Mouse (Mus musculus) myocyte (in vitro differentiated cells): Measurements from ENCODE around the gene Tcf7l1. TPM values are rescaled to one million over a fixed set of nuclear protein-coding genes. Genes with fewer than 3 reads are reported as not detected.
A peak's percentile ranks its signal among the peaks of the same experiment; 100 is the strongest.

Source experiments
- H3K27me3 ChIP-seq: one replicate; pipeline ENCODE4 v1.6.1; 2011; ENCODE audit not compliant: control insufficient read depth, insufficient read depth, insufficient read length
- H3K36me3 ChIP-seq: one replicate; pipeline ENCODE4 v1.6.1; 2011; ENCODE audit not compliant: control insufficient read depth, insufficient read depth
- H3K4me2 ChIP-seq: one replicate; pipeline ENCODE4 v1.6.1; 2011; ENCODE audit warnings: low read depth, control low read depth
- H3K4me3 ChIP-seq: one replicate; pipeline ENCODE4 v1.5.1; 2011; ENCODE audit warnings: mild to moderate bottlenecking, control low read depth, moderate library complexity
- H3K79me2 ChIP-seq: one replicate; pipeline ENCODE4 v1.6.1; 2011; ENCODE audit not compliant: control insufficient read depth, insufficient read depth
- H3ac ChIP-seq: one replicate; pipeline ENCODE4 v1.6.1; 2011; ENCODE audit not compliant: control insufficient read depth, insufficient read length
- CEBPB ChIP-seq: IDR thresholded peaks from 2 replicates; pipeline ENCODE4 v1.6.1; 2011; ENCODE audit warnings: mild to moderate bottlenecking, moderate library complexity; ENCODE audit not compliant: poor library complexity, insufficient read depth, severe bottlenecking
- E2F4 ChIP-seq: IDR thresholded peaks from one replicate; pipeline ENCODE4 v1.6.1; 2011; ENCODE audit warnings: mild to moderate bottlenecking, control low read depth, moderate library complexity; ENCODE audit not compliant: insufficient read depth
- MAX ChIP-seq: IDR thresholded peaks from one replicate; pipeline ENCODE4 v1.6.1; 2011; ENCODE audit warnings: low read depth, mild to moderate bottlenecking, control low read depth
- MYOD1 ChIP-seq, 3 experiments: IDR thresholded peaks; one replicate each; pipeline ENCODE4 v1.6.1; 2011; ENCODE audit warnings: control low read depth in 2 of 3, low read depth in 2 of 3, mild to moderate bottlenecking in 2 of 3, moderate library complexity in 1 of 3; ENCODE audit not compliant: insufficient read length in 2 of 3, control insufficient read depth in 1 of 3
- MYOG ChIP-seq, 3 experiments: IDR thresholded peaks; one replicate each; pipeline ENCODE4 v1.6.1; 2011; ENCODE audit warnings: control low read depth in 2 of 3, low read depth in 2 of 3, mild to moderate bottlenecking in 2 of 3; ENCODE audit not compliant: insufficient read length in 2 of 3, control insufficient read depth in 1 of 3, insufficient read depth in 1 of 3
- POLR2A ChIP-seq: IDR thresholded peaks from one replicate; pipeline ENCODE4 v1.6.1; 2011; ENCODE audit warnings: low read depth, mild to moderate bottlenecking, control low read depth, moderate library complexity; ENCODE audit not compliant: insufficient read length
- POLR2AphosphoS2 ChIP-seq: IDR thresholded peaks from one replicate; pipeline ENCODE4 v1.6.1; 2011; ENCODE audit warnings: low read depth, control low read depth; ENCODE audit not compliant: insufficient read length
- REST ChIP-seq: IDR thresholded peaks from one replicate; pipeline ENCODE4 v1.6.1; 2011; ENCODE audit warnings: mild to moderate bottlenecking, control low read depth, moderate library complexity; ENCODE audit not compliant: insufficient read depth, insufficient read length
- SRF ChIP-seq: IDR thresholded peaks from one replicate; pipeline ENCODE4 v1.6.1; 2011; ENCODE audit warnings: low read depth; ENCODE audit not compliant: control insufficient read depth, insufficient read length
- TCF12 ChIP-seq: IDR thresholded peaks from one replicate; pipeline ENCODE4 v1.6.1; 2011; ENCODE audit warnings: mild to moderate bottlenecking, control low read depth; ENCODE audit not compliant: poor library complexity, insufficient read depth, severe bottlenecking
- TCF3 ChIP-seq: IDR thresholded peaks from one replicate; pipeline ENCODE4 v1.6.1; 2011; ENCODE audit warnings: low read depth, control low read depth; ENCODE audit not compliant: insufficient read length
- USF1 ChIP-seq: IDR thresholded peaks from one replicate; pipeline ENCODE4 v1.6.1; 2011; ENCODE audit warnings: low read depth, mild to moderate bottlenecking, control low read depth, moderate library complexity
- polyA plus RNA-seq: library from polyadenylated mRNA; unstranded; fragments of >200 nt; fragmentation: generic; extraction: Trizol; gene quantifications from one replicate; pipeline ENCODE4 v1.2.1, GENCODE M21; 2012; ENCODE audit warnings: missing spikeins

Gene Tcf7l1
- polyA plus RNA-seq, 1 experiment: 13.3 TPM

- TF ChIP-seq POLR2A (no peak), MAX (no peak), E2F4 (no peak), SRF (no peak), USF1 (no peak), CEBPB (no peak), TCF3 (no peak), MYOD1 (IDR thresholded peaks at IDR 0.05; ENCODE audit: control insufficient read depth in 1 of 3, insufficient read length in 2 of 3, low read depth in 2 of 3) (no peak), REST (no peak), TCF12 (no peak), POLR2AphosphoS2 (no peak), MYOG (IDR thresholded peaks at IDR 0.05; ENCODE audit: control insufficient read depth in 1 of 3, insufficient read depth in 1 of 3, insufficient read length in 2 of 3, low read depth in 2 of 3) (no peak)
- Histone ChIP-seq H3K36me3 (no peaks in the 10 kb centered on the region), H3ac (no peak overlapping the region), H3K27me3 (no peaks in the 10 kb centered on the region), H3K79me2 (peaks cover 29% of the 10 kb centered on the region), H3K4me3 (no peak overlapping the region), H3K4me2 (no peak overlapping the region)
Observed at GRCm38 (mm10) chr6:72730560-72730849, 58.5 kb downstream of the Tcf7l1 start.

- Histone ChIP-seq H3ac (no peak overlapping the region), H3K36me3 (no peaks in the 10 kb centered on the region), H3K4me3 (no peak overlapping the region), H3K79me2 (peaks cover 35% of the 10 kb centered on the region), H3K27me3 (no peaks in the 10 kb centered on the region), H3K4me2 (no peak overlapping the region)
- TF ChIP-seq MAX (no peak), CEBPB (no peak), SRF (no peak), POLR2A (no peak), USF1 (no peak), TCF12 (no peak), REST (no peak), MYOG (IDR thresholded peaks at IDR 0.05; ENCODE audit: control insufficient read depth in 1 of 3, insufficient read depth in 1 of 3, insufficient read length in 2 of 3, low read depth in 2 of 3) (no peak), E2F4 (no peak), POLR2AphosphoS2 (no peak), MYOD1 (IDR thresholded peaks at IDR 0.05; ENCODE audit: control insufficient read depth in 1 of 3, insufficient read length in 2 of 3, low read depth in 2 of 3) (no peak), TCF3 (no peak)
Observed at GRCm38 (mm10) chr6:72729831-72730559, 59.1 kb downstream of the Tcf7l1 start.

GRCm38 (mm10) chr6:72727826-72728225, 61.2 kb downstream of the Tcf7l1 start:
- H3K4me3 ChIP-seq: no peak overlapping the region
- no peak overlapping the region for H3ac ChIP-seq
- H3K79me2 ChIP-seq: peaks cover 27% of the 10 kb centered on the region
- H3K4me2 ChIP-seq: no peak overlapping the region
- H3K36me3 ChIP-seq: no peaks in the 10 kb centered on the region
- no peak for TF ChIP-seq MYOD1 (IDR thresholded peaks at IDR 0.05; ENCODE audit: control insufficient read depth in 1 of 3, insufficient read length in 2 of 3, low read depth in 2 of 3)
- no peak for TF ChIP-seq MYOG (IDR thresholded peaks at IDR 0.05; ENCODE audit: control insufficient read depth in 1 of 3, insufficient read depth in 1 of 3, insufficient read length in 2 of 3, low read depth in 2 of 3)
- TF ChIP-seq SRF: no peak
- TF ChIP-seq MAX: no peak
- TF ChIP-seq POLR2A: no peak
- no peak for TF ChIP-seq USF1
- TF ChIP-seq E2F4: no peak
- TF ChIP-seq REST: no peak
- H3K27me3 ChIP-seq: no peaks in the 10 kb centered on the region

- no peak overlapping the region for H3K4me2 ChIP-seq
- H3ac ChIP-seq: no peak overlapping the region
- no peak overlapping the region for H3K4me3 ChIP-seq
- H3K79me2 ChIP-seq: peaks cover 41% of the 10 kb centered on the region
- TF ChIP-seq MYOD1 (IDR thresholded peaks at IDR 0.05; ENCODE audit: control insufficient read depth in 1 of 3, insufficient read length in 2 of 3, low read depth in 2 of 3) (peak in 1 of 3 experiments; percentile 4), TCF3 (no peak)
- no peaks in the 10 kb centered on the region for H3K36me3 ChIP-seq
- no peaks in the 10 kb centered on the region for H3K27me3 ChIP-seq
Observed at GRCm38 (mm10) chr6:72724494-72725180, 64.4 kb downstream of the Tcf7l1 start.
